Mouse (Mus musculus): ENCODE data around the gene Zcchc24. TPM values are rescaled to one million over a fixed set of nuclear protein-coding genes. Genes with fewer than 3 reads are reported as not detected.

The Zcchc24 gene
- polyA plus RNA-seq, 1 experiment from 2014 or later, result 11.9 TPM

DNA sequence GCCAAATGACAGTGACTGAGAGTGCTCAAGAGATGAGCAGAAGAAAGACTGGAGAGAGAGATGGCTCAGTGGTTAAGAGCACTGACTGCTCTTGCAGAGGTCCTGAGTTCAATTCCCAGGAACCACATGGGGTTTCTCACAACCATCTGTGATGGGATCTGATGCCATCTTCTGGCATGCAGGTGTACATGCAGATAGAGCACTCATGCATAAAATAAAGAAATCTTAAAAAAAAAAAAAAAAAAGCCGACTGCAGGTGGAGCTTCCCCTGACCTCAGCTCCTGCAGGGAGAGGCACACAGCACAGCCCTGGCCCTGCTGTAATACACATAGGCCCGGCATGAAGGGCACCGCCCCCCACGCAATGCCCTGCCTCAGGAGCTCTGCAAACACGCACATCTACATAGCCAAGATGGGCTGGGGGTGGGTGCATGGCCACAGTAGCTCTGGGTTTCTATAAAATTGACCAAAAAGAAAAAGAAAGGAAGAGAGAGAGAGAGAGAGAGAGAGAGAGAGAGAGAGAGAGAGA is 26.9 kb downstream of the Zcchc24 start:
- Histone ChIP-seq H3K4me1 (replicated peaks) (peaks cover 34% of the 10 kb centered on the region), H3K9ac (no peak overlapping the region), H3K27me3 (no peaks in the 10 kb centered on the region), H3K9me3 (no peaks in the 10 kb centered on the region), H3K4me3 (no peak overlapping the region), H3K27ac (no peak overlapping the region), H3K4me2 (no peak overlapping the region), H3K36me3 (no peaks in the 10 kb centered on the region)
- ATAC-seq (ENCODE audit: low FRiP score), result no peak
- WGBS, result 70% methylated on average over 5 of the region's 5 CpGs

- WGBS, result 75% methylated on average over 3 of the region's 3 CpGs
- H3K4me3 ChIP-seq, result no peak overlapping the region
- no peaks in the 10 kb centered on the region for H3K9me3 ChIP-seq
- no peaks in the 10 kb centered on the region for H3K36me3 ChIP-seq
- no peaks in the 10 kb centered on the region for H3K27me3 ChIP-seq
- peak overlapping the region; percentile 13; the same call in 1 of the 2 replicates for H3K9ac ChIP-seq
- H3K27ac ChIP-seq, result no peak overlapping the region
- H3K4me2 ChIP-seq, result no peak overlapping the region
- no peak for ATAC-seq (ENCODE audit: low FRiP score)
- peaks cover 40% of the 10 kb centered on the region for H3K4me1 ChIP-seq (replicated peaks)
Observed at GRCm38 (mm10) chr14:25741211-25741610, 27.6 kb downstream of the Zcchc24 start.

GRCm38 (mm10) chr14:25739957-25740565 is 28.8 kb downstream of the Zcchc24 start:
- H3K9me3 ChIP-seq, result no peaks in the 10 kb centered on the region
- H3K4me3 ChIP-seq, result no peak overlapping the region
- no peaks in the 10 kb centered on the region for H3K27me3 ChIP-seq
- WGBS, result 58% methylated on average over 4 of the region's 4 CpGs
- peaks cover 51% of the 10 kb centered on the region for H3K4me1 ChIP-seq (replicated peaks)
- ATAC-seq (ENCODE audit: low FRiP score), result no peak
- no peaks in the 10 kb centered on the region for H3K36me3 ChIP-seq
- 0 out of 2 replicates have a peak overlapping the region, but pooled peaks have one; percentile 1 for H3K27ac ChIP-seq
- H3K9ac ChIP-seq, result no peak overlapping the region
- no peak overlapping the region for H3K4me2 ChIP-seq

GRCm38 (mm10) chr14:25738591-25739001 is 30.2 kb downstream of the Zcchc24 start:
- no peaks in the 10 kb centered on the region for H3K36me3 ChIP-seq
- H3K27ac ChIP-seq, result peak overlapping the region; percentile 35; the same call in 1 of the 2 replicates
- 51% methylated on average over 14 of the region's 14 CpGs for WGBS
- peaks cover 61% of the 10 kb centered on the region for H3K4me1 ChIP-seq (replicated peaks)
- H3K9me3 ChIP-seq, result no peaks in the 10 kb centered on the region
- ATAC-seq (ENCODE audit: low FRiP score), result no peak
- no peak overlapping the region for H3K4me3 ChIP-seq
- no peak overlapping the region for H3K4me2 ChIP-seq
- H3K9ac ChIP-seq, result peak overlapping the region; percentile 8; the same call in 1 of the 2 replicates
- no peaks in the 10 kb centered on the region for H3K27me3 ChIP-seq

- Histone ChIP-seq H3K4me3 (no peak overlapping the region), H3K27me3 (no peaks in the 10 kb centered on the region), H3K4me1 (replicated peaks) (peaks cover 61% of the 10 kb centered on the region), H3K36me3 (no peaks in the 10 kb centered on the region), H3K9ac (no peak overlapping the region), H3K4me2 (no peak overlapping the region), H3K9me3 (no peaks in the 10 kb centered on the region), H3K27ac (peak overlapping the region; percentile 62)
- 63% methylated on average over 6 of the region's 6 CpGs for WGBS
- no peak for ATAC-seq (ENCODE audit: low FRiP score)
Observed at GRCm38 (mm10) chr14:25736589-25736988, 32.2 kb downstream of the Zcchc24 start.

- Histone ChIP-seq H3K4me1 (replicated peaks) (peaks cover 57% of the 10 kb centered on the region), H3K9ac (no peak overlapping the region), H3K4me3 (no peak overlapping the region), H3K9me3 (no peaks in the 10 kb centered on the region), H3K27ac (peak overlapping the region; percentile 62), H3K36me3 (no peaks in the 10 kb centered on the region), H3K27me3 (no peaks in the 10 kb centered on the region), H3K4me2 (no peak overlapping the region)
- no peak for ATAC-seq (ENCODE audit: low FRiP score)
- WGBS, result 87% methylated on average over 3 of the region's 3 CpGs
Observed at GRCm38 (mm10) chr14:25736140-25736539, 32.7 kb downstream of the Zcchc24 start.

DNA sequence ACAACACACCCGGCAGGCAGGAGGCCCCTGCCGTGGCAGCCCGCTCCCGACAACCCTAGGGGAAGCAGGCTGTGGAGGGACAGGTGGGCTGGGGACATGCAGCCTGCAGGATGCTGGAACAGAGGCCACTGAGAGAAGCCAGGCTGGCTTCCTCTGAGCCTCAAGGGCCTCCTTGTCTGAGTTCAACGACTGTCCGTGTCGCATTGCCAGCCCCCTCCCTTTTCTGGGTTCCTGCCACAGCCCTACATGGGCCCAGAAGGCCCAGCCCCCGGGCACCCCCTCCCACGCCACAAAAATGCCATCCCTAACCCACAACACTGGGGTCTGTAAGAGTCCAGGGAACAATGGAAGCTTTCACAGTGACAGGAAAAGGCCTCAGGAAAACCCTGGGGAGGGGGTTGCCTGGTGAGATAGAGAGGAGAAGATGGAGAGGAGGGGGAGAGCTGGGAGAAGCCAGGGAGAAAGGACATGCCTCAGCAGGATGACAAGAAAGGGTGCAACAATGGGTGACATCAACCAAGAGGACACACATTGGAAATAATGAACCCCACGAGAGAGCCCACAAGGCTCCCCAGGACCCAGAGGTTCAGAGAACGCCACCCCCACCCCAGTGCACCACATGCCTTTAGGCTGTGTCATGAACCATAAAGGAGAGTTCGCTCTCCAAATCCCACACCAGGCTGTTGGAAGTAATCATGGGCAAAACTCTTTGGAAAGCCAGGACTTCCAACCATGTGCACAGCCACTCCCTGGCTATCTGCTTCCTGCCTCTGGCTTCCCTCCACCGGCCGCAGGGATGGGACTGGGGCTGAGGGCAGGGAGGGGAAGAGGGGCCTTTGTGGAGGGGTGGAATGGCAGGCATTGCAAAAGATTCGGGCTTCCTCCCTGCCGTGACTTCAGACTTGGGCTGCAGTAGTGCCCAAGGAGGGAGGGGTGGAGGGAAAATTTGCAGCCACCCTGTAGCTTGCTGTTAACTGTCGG is 33.8 kb downstream of the Zcchc24 start:
- Histone ChIP-seq H3K27me3 (no peaks in the 10 kb centered on the region), H3K4me3 (no peak overlapping the region), H3K4me1 (replicated peaks) (peaks cover 47% of the 10 kb centered on the region), H3K9ac (peak overlapping the region; percentile 31; the same call in 1 of the 2 replicates), H3K36me3 (no peaks in the 10 kb centered on the region), H3K9me3 (no peaks in the 10 kb centered on the region), H3K27ac (peak overlapping the region; percentile 78), H3K4me2 (no peak overlapping the region)
- WGBS, result 21% methylated on average over 17 of the region's 17 CpGs
- peak; percentile 90 for ATAC-seq (ENCODE audit: low FRiP score)

GRCm38 (mm10) chr14:25727149-25727510 is 41.7 kb downstream of the Zcchc24 start:
- H3K36me3 ChIP-seq, result no peaks in the 10 kb centered on the region
- whole genome bisulfite sequencing, result 77% methylated on average over 5 of the region's 5 CpGs
- no peak overlapping the region for H3K9ac ChIP-seq
- H3K27me3 ChIP-seq, result no peaks in the 10 kb centered on the region
- H3K4me3 ChIP-seq, result no peak overlapping the region
- no peak overlapping the region for H3K27ac ChIP-seq
- peaks cover 28% of the 10 kb centered on the region for H3K4me1 ChIP-seq (replicated peaks)
- H3K4me2 ChIP-seq, result no peak overlapping the region
- no peak for ATAC-seq (ENCODE audit: low FRiP score)
- H3K9me3 ChIP-seq, result no peaks in the 10 kb centered on the region

GRCm38 (mm10) chr14:25726226-25727148 is 42.4 kb downstream of the Zcchc24 start:
- peaks cover 28% of the 10 kb centered on the region for H3K4me1 ChIP-seq (replicated peaks)

DNA sequence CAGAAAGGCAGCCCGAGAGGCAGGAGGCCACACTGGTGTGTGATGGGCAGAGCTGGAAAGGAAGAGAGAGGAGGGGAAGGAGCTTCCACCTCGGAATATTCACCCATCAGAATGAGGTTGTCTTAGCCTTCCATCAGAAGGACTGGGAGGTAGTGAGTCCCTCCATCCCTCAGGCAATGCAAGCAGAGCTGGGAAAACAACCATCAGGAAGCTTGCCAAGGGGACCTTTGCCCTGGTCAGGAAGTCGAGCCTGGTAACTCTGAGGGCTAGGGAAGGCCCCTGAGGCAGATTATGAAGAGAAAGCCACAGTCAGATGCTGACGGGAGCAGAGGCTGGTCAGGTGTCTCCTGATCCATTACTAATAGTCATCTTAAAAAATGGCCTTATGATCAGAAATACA is 43.1 kb downstream of the Zcchc24 start:
- H3K27ac ChIP-seq, result no peak overlapping the region; the same call in 1 of the 2 replicates
- no peak overlapping the region for H3K4me3 ChIP-seq
- WGBS, result 45% methylated on average over 4 of the region's 4 CpGs
- 0 out of 2 replicates have a peak overlapping the region, but pooled peaks have one; percentile 8 for H3K9ac ChIP-seq
- no peaks in the 10 kb centered on the region for H3K9me3 ChIP-seq
- H3K27me3 ChIP-seq, result no peaks in the 10 kb centered on the region
- no peak overlapping the region for H3K4me2 ChIP-seq
- H3K4me1 ChIP-seq (replicated peaks), result peaks cover 28% of the 10 kb centered on the region
- ATAC-seq (ENCODE audit: low FRiP score), result no peak
- H3K36me3 ChIP-seq, result no peaks in the 10 kb centered on the region

More at GRCm38 (mm10) chr14:25726226-25727148, 42.4 kb downstream of the Zcchc24 start:
- no peak overlapping the region for H3K4me2 ChIP-seq
- H3K9ac ChIP-seq, result no peak overlapping the region
- H3K9me3 ChIP-seq, result no peaks in the 10 kb centered on the region
- no peak overlapping the region for H3K27ac ChIP-seq
- H3K27me3 ChIP-seq, result no peaks in the 10 kb centered on the region
- WGBS, result 57% methylated on average over 20 of the region's 20 CpGs
- H3K4me3 ChIP-seq, result no peak overlapping the region
- no peaks in the 10 kb centered on the region for H3K36me3 ChIP-seq
- no peak for ATAC-seq (ENCODE audit: low FRiP score)

DNA sequence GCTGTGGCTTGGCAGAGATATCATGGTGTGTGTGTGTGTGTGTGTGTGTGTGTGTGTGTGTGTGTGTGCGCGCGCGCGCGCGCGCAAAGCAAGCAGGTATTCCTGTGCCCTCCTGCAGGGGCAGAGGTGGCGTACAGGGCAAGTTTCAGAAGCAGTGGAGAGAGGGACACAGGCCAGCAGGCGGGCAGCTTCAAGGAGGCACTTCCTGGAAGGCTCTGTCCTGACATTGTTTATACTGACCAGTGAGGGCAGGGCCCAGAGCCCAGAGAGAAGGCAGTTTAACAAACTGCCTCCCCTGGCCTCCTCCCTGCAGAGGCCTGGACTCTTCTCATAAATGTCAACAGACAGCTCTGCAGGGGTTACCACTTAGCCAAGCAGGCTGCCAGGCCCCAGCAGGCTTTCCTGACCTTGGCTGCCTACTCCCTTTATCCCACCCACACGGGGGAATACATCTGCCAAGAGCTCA is 43.8 kb downstream of the Zcchc24 start:
- H3K4me1 ChIP-seq (replicated peaks), result peaks cover 28% of the 10 kb centered on the region
- H3K4me2 ChIP-seq, result no peak overlapping the region
- H3K4me3 ChIP-seq, result no peak overlapping the region
- WGBS, result 58% methylated on average over 11 of the region's 11 CpGs
- no peak overlapping the region for H3K9ac ChIP-seq
- no peaks in the 10 kb centered on the region for H3K27me3 ChIP-seq
- no peak overlapping the region; the same call in 1 of the 2 replicates for H3K27ac ChIP-seq
- ATAC-seq (ENCODE audit: low FRiP score), result 0 out of 2 replicates have a peak, but pooled peaks have one; percentile 43
- no peaks in the 10 kb centered on the region for H3K36me3 ChIP-seq
- H3K9me3 ChIP-seq, result no peaks in the 10 kb centered on the region
